Mouse (Mus musculus) ovary, postnatal 10 days (tissue): ENCODE data around the gene Igflr1.

Source experiments
- DNase-seq: peaks from one replicate; pipeline ENCODE4 v3.0.0; 2022; ENCODE audit warnings: low spot score

Gene Igflr1

GRCm38 (mm10) chr7:30553810-30554584 is 11.2 kb upstream of the Igflr1 start:
- no peak for DNase-seq

GRCm38 (mm10) chr7:30556894-30557536 is 8.2 kb upstream of the Igflr1 start:
- DNase-seq = no peak

GRCm38 (mm10) chr7:30557901-30558514 is 7.2 kb upstream of the Igflr1 start:
- DNase-seq = no peak

GRCm38 (mm10) chr7:30558656-30559442 is 6.4 kb upstream of the Igflr1 start:
- no peak for DNase-seq

- peak; percentile 72 for DNase-seq
Observed at GRCm38 (mm10) chr7:30559443-30559954, 5.7 kb upstream of the Igflr1 start, which contains the start of gene Lin37. Gene Lin37, minus strand, starts transcription at chr7:30559838.

- DNase-seq = no peak
Observed at GRCm38 (mm10) chr7:30560296-30560695, 4.9 kb upstream of the Igflr1 start.

GRCm38 (mm10) chr7:30562526-30563116 is 2.6 kb upstream of the Igflr1 start:
- peak; percentile 21 for DNase-seq

- peak; percentile 83 for DNase-seq
Observed at GRCm38 (mm10) chr7:30563117-30563905, 1.9 kb upstream of the Igflr1 start, which contains the start of the genes U2af1l4, Gm49396 and Psenen. Gene U2af1l4, plus strand, starts transcription at chr7:30563301. Gene Gm49396, plus strand, starts transcription at chr7:30563344. Gene Psenen, minus strand, starts transcription at chr7:30563627.

GRCm38 (mm10) chr7:30563906-30564280 is 1.3 kb upstream of the Igflr1 start:
- no peak for DNase-seq

- DNase-seq = no peak
Observed at GRCm38 (mm10) chr7:30566033-30566432, 806 bp downstream of the Igflr1 start.

GRCm38 (mm10) chr7:30567555-30567954 is 2.3 kb downstream of the Igflr1 start:
- no peak for DNase-seq

- no peak for DNase-seq
Observed at GRCm38 (mm10) chr7:30572389-30572788, 7.2 kb downstream of the Igflr1 start.

- no peak for DNase-seq
Observed at GRCm38 (mm10) chr7:30572969-30573368, 7.7 kb downstream of the Igflr1 start.

GRCm38 (mm10) chr7:30579950-30580349 is 14.7 kb downstream of the Igflr1 start:
- no peak for DNase-seq

GRCm38 (mm10) chr7:30581547-30581946 is 16.3 kb downstream of the Igflr1 start:
- no peak for DNase-seq

GRCm38 (mm10) chr7:30584339-30584738 is 19.1 kb downstream of the Igflr1 start:
- no peak for DNase-seq

- DNase-seq = no peak
Observed at GRCm38 (mm10) chr7:30585170-30585569, 19.9 kb downstream of the Igflr1 start.

- no peak for DNase-seq
Observed at GRCm38 (mm10) chr7:30586455-30587020, 21.3 kb downstream of the Igflr1 start.

GRCm38 (mm10) chr7:30587842-30588667 is 22.8 kb downstream of the Igflr1 start:
- peak; percentile 48 for DNase-seq
